Mouse (Mus musculus): ENCODE results near the gene Itgb8. TPM values are rescaled to one million over a fixed set of nuclear protein-coding genes. Genes with fewer than 3 reads are reported as not detected.

Gene Itgb8
- polyA plus RNA-seq, 1 experiment from 2014 or later: 25.2 TPM

GRCm38 (mm10) chr12:119217700-119218265 is 20.8 kb downstream of the Itgb8 start:
- no peak for DNase-seq (ENCODE audit: low spot score)
- H3K27ac ChIP-seq (ENCODE audit: low read depth, low read length): no peak overlapping the region
- H3K36me3 ChIP-seq (ENCODE audit: control insufficient read depth, insufficient read depth, low read length): no peaks in the 10 kb centered on the region
- H3K4me3 ChIP-seq (ENCODE audit: low read depth, low read length): no peak overlapping the region
- H3K9ac ChIP-seq (ENCODE audit: low read length): no peak overlapping the region
- no peaks in the 10 kb centered on the region for H3K27me3 ChIP-seq (ENCODE audit: control insufficient read depth, insufficient read depth, low read length)
- H3K4me1 ChIP-seq (replicated peaks; ENCODE audit: control insufficient read depth, insufficient read depth, low read length): no peaks in the 10 kb centered on the region
- ATAC-seq (replicated peaks; ENCODE audit: low FRiP score): no peak
- H3K9me3 ChIP-seq (ENCODE audit: control insufficient read depth, low read length): no peaks in the 10 kb centered on the region
- H3K4me2 ChIP-seq (ENCODE audit: low read depth, low read length, severe bottlenecking): no peak overlapping the region

- no peaks in the 10 kb centered on the region for H3K9me3 ChIP-seq (ENCODE audit: control insufficient read depth, low read length)
- H3K36me3 ChIP-seq (ENCODE audit: control insufficient read depth, insufficient read depth, low read length): no peaks in the 10 kb centered on the region
- H3K27me3 ChIP-seq (ENCODE audit: control insufficient read depth, insufficient read depth, low read length): no peaks in the 10 kb centered on the region
- DNase-seq (ENCODE audit: low spot score) (no peak), ATAC-seq (replicated peaks; ENCODE audit: low FRiP score) (no peak)
- no peak overlapping the region for H3K4me2 ChIP-seq (ENCODE audit: low read depth, low read length, severe bottlenecking)
- H3K27ac ChIP-seq (ENCODE audit: low read depth, low read length): no peak overlapping the region
- WGBS: 95% methylated on average over 3 of the region's 3 CpGs
- no peak overlapping the region for H3K9ac ChIP-seq (ENCODE audit: low read length)
- no peak overlapping the region for H3K4me3 ChIP-seq (ENCODE audit: low read depth, low read length)
- H3K4me1 ChIP-seq (replicated peaks; ENCODE audit: control insufficient read depth, insufficient read depth, low read length): no peaks in the 10 kb centered on the region
Observed at GRCm38 (mm10) chr12:119215225-119215624, 23.4 kb downstream of the Itgb8 start.

- Histone ChIP-seq H3K4me3 (ENCODE audit: low read depth, low read length) (no peak overlapping the region), H3K9ac (ENCODE audit: low read length) (no peak overlapping the region), H3K4me1 (replicated peaks; ENCODE audit: control insufficient read depth, insufficient read depth, low read length) (no peaks in the 10 kb centered on the region), H3K4me2 (ENCODE audit: low read depth, low read length, severe bottlenecking) (no peak overlapping the region), H3K36me3 (ENCODE audit: control insufficient read depth, insufficient read depth, low read length) (no peaks in the 10 kb centered on the region), H3K27me3 (ENCODE audit: control insufficient read depth, insufficient read depth, low read length) (no peaks in the 10 kb centered on the region), H3K9me3 (ENCODE audit: control insufficient read depth, low read length) (no peaks in the 10 kb centered on the region), H3K27ac (ENCODE audit: low read depth, low read length) (no peak overlapping the region)
- 51% methylated on average over 2 of the region's 2 CpGs for WGBS
- no peak for ATAC-seq (replicated peaks; ENCODE audit: low FRiP score)
- DNase-seq (ENCODE audit: low spot score): no peak
Observed at GRCm38 (mm10) chr12:119211533-119211932, 27.1 kb downstream of the Itgb8 start.

- Histone ChIP-seq H3K27ac (ENCODE audit: low read depth, low read length) (no peak overlapping the region), H3K36me3 (ENCODE audit: control insufficient read depth, insufficient read depth, low read length) (no peaks in the 10 kb centered on the region; the same call in 1 of the 2 replicates), H3K9ac (ENCODE audit: low read length) (no peak overlapping the region), H3K9me3 (ENCODE audit: control insufficient read depth, low read length) (no peaks in the 10 kb centered on the region), H3K27me3 (ENCODE audit: control insufficient read depth, insufficient read depth, low read length) (no peaks in the 10 kb centered on the region), H3K4me1 (replicated peaks; ENCODE audit: control insufficient read depth, insufficient read depth, low read length) (no peaks in the 10 kb centered on the region), H3K4me2 (ENCODE audit: low read depth, low read length, severe bottlenecking) (no peak overlapping the region), H3K4me3 (ENCODE audit: low read depth, low read length) (no peak overlapping the region)
- 86% methylated on average over 2 of the region's 2 CpGs for WGBS
- DNase-seq (ENCODE audit: low spot score) (no peak), ATAC-seq (replicated peaks; ENCODE audit: low FRiP score) (no peak)
Observed at GRCm38 (mm10) chr12:119210590-119210989, 28.0 kb downstream of the Itgb8 start.

GRCm38 (mm10) chr12:119210073-119210425 is 28.6 kb downstream of the Itgb8 start:
- WGBS: 89% methylated on average over 1 of the region's 1 CpGs
- H3K9me3 ChIP-seq (ENCODE audit: control insufficient read depth, low read length): no peaks in the 10 kb centered on the region
- no peak overlapping the region for H3K4me2 ChIP-seq (ENCODE audit: low read depth, low read length, severe bottlenecking)
- H3K4me3 ChIP-seq (ENCODE audit: low read depth, low read length): no peak overlapping the region
- no peak overlapping the region for H3K27ac ChIP-seq (ENCODE audit: low read depth, low read length)
- H3K9ac ChIP-seq (ENCODE audit: low read length): no peak overlapping the region
- DNase-seq (ENCODE audit: low spot score) (no peak), ATAC-seq (replicated peaks; ENCODE audit: low FRiP score) (no peak)
- no peaks in the 10 kb centered on the region; the same call in 1 of the 2 replicates for H3K36me3 ChIP-seq (ENCODE audit: control insufficient read depth, insufficient read depth, low read length)
- no peaks in the 10 kb centered on the region for H3K4me1 ChIP-seq (replicated peaks; ENCODE audit: control insufficient read depth, insufficient read depth, low read length)
- no peaks in the 10 kb centered on the region for H3K27me3 ChIP-seq (ENCODE audit: control insufficient read depth, insufficient read depth, low read length)

- DNase-seq (ENCODE audit: low spot score): no peak
- no peak for ATAC-seq (replicated peaks; ENCODE audit: low FRiP score)
- H3K4me2 ChIP-seq (ENCODE audit: low read depth, low read length, severe bottlenecking): no peak overlapping the region
- no peaks in the 10 kb centered on the region; the same call in 1 of the 2 replicates for H3K36me3 ChIP-seq (ENCODE audit: control insufficient read depth, insufficient read depth, low read length)
- no peaks in the 10 kb centered on the region for H3K4me1 ChIP-seq (replicated peaks; ENCODE audit: control insufficient read depth, insufficient read depth, low read length)
- H3K27ac ChIP-seq (ENCODE audit: low read depth, low read length): no peak overlapping the region
- H3K9ac ChIP-seq (ENCODE audit: low read length): no peak overlapping the region
- 93% methylated on average over 2 of the region's 2 CpGs for WGBS
- H3K4me3 ChIP-seq (ENCODE audit: low read depth, low read length): no peak overlapping the region
- no peaks in the 10 kb centered on the region for H3K9me3 ChIP-seq (ENCODE audit: control insufficient read depth, low read length)
- no peaks in the 10 kb centered on the region for H3K27me3 ChIP-seq (ENCODE audit: control insufficient read depth, insufficient read depth, low read length)
Observed at GRCm38 (mm10) chr12:119209384-119210072, 29.1 kb downstream of the Itgb8 start.

- DNase-seq (ENCODE audit: low spot score) (no peak), ATAC-seq (replicated peaks; ENCODE audit: low FRiP score) (no peak)
- Histone ChIP-seq H3K4me3 (ENCODE audit: low read depth, low read length) (no peak overlapping the region), H3K4me1 (replicated peaks; ENCODE audit: control insufficient read depth, insufficient read depth, low read length) (no peaks in the 10 kb centered on the region), H3K4me2 (ENCODE audit: low read depth, low read length, severe bottlenecking) (no peak overlapping the region), H3K27ac (ENCODE audit: low read depth, low read length) (no peak overlapping the region), H3K9me3 (ENCODE audit: control insufficient read depth, low read length) (no peaks in the 10 kb centered on the region), H3K9ac (ENCODE audit: low read length) (no peak overlapping the region), H3K27me3 (ENCODE audit: control insufficient read depth, insufficient read depth, low read length) (no peaks in the 10 kb centered on the region), H3K36me3 (ENCODE audit: control insufficient read depth, insufficient read depth, low read length) (no peaks in the 10 kb centered on the region; the same call in 1 of the 2 replicates)
- 66% methylated on average over 1 of the region's 1 CpGs for WGBS
Observed at GRCm38 (mm10) chr12:119207464-119207801, 31.2 kb downstream of the Itgb8 start.

- 86% methylated on average over 6 of the region's 6 CpGs for WGBS
- Histone ChIP-seq H3K27ac (ENCODE audit: low read depth, low read length) (no peak overlapping the region), H3K4me1 (replicated peaks; ENCODE audit: control insufficient read depth, insufficient read depth, low read length) (no peaks in the 10 kb centered on the region), H3K27me3 (ENCODE audit: control insufficient read depth, insufficient read depth, low read length) (no peaks in the 10 kb centered on the region), H3K4me2 (ENCODE audit: low read depth, low read length, severe bottlenecking) (no peak overlapping the region), H3K4me3 (ENCODE audit: low read depth, low read length) (no peak overlapping the region), H3K9ac (ENCODE audit: low read length) (no peak overlapping the region), H3K9me3 (ENCODE audit: control insufficient read depth, low read length) (no peaks in the 10 kb centered on the region), H3K36me3 (ENCODE audit: control insufficient read depth, insufficient read depth, low read length) (no peaks in the 10 kb centered on the region; the same call in 1 of the 2 replicates)
- no peak for DNase-seq (ENCODE audit: low spot score)
- ATAC-seq (replicated peaks; ENCODE audit: low FRiP score): no peak
Observed at GRCm38 (mm10) chr12:119206711-119207463, 31.7 kb downstream of the Itgb8 start.

Data from forebrain, embryonic 11.5 days (tissue).